Mouse (Mus musculus) embryonic fibroblast, embryonic 13.5 days (primary cell): ENCODE data around the gene Sdk1. TPM values are rescaled to one million over a fixed set of nuclear protein-coding genes. Genes with fewer than 3 reads are reported as not detected.

Source experiments
- H3K27ac ChIP-seq: 2 replicates; pipeline ENCODE4 v1.5.1; 2012; ENCODE audit warnings: low read length, control low read depth, inconsistent platforms; ENCODE audit not compliant: insufficient read depth
- H3K4me1 ChIP-seq: 2 replicates; pipeline ENCODE4 v1.6.1; 2011; ENCODE audit warnings: low read length; ENCODE audit not compliant: control insufficient read depth, insufficient read depth
- H3K4me3 ChIP-seq: 2 replicates; pipeline ENCODE4 v1.5.1; 2011; ENCODE audit warnings: mild to moderate bottlenecking, control low read depth, low read length; ENCODE audit not compliant: insufficient read depth
- CTCF ChIP-seq: IDR thresholded peaks from 2 replicates; pipeline ENCODE4 v1.5.1; 2011; ENCODE audit warnings: mild to moderate bottlenecking, control low read depth, low read length, moderate library complexity, borderline replicate concordance; ENCODE audit not compliant: insufficient read depth
- POLR2A ChIP-seq: IDR thresholded peaks from 2 replicates; pipeline ENCODE4 v1.6.1; 2011; ENCODE audit warnings: low read depth, mild to moderate bottlenecking, control low read depth, low read length, moderate library complexity
- polyA plus RNA-seq: library from polyadenylated mRNA; stranded (reverse); fragments of >200 nt; gene quantifications from 2 replicates; pipeline ENCODE4 v1.2.4, GENCODE M21; 2011; ENCODE audit warnings: low read depth; ENCODE audit not compliant: missing spikeins, insufficient read length

The Sdk1 gene
- polyA plus RNA-seq, 1 experiment: 6.7 TPM

DNA sequence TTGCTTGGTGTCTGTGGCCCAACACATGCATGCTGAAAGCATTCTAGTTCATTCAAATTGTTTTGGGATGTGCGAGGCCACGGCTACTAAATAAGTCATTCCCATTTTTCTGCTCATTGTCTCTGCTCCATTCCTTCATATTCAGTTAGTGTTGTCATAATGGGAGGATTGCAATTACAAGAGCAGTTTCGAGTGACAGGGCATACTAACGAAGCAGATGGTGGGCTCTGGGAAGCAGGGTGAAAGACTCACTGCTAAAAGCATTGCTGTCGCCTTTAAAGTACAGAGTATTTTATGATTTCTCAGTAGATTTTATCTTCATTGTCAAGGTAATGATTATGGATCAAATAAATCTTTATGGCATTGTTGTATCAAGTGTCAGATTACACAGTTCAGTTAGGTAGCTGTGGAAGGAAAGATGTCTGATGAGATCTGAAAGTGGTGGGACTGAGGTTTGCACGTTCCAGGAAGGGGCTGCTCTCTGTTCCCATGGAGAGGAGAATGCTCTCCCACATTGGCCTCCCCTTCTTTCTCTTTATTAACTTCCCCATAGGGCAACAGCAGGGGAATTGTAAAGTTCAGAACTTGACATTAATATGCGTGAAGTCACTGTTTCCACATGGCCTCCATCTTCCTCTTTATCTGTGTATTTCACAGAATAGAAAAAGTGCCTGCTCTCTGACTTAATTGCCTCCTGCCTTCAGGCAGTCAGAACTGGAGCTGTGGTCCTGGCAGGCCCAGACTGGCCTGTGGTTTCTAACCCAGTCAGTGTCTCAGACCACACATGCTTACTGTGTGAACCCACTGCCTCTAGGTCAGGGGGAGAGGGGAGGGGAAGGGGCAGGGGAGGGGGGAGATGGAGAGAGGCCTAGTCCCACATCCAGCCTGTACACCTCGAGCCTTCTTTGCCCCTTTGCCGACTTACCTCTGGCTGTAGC is 138.8 kb downstream of the Sdk1 start:
- Histone ChIP-seq H3K4me1 (no peaks in the 10 kb centered on the region), H3K4me3 (no peak overlapping the region), H3K27ac (no peak overlapping the region)
- TF ChIP-seq CTCF (no peak), POLR2A (no peak)

DNA sequence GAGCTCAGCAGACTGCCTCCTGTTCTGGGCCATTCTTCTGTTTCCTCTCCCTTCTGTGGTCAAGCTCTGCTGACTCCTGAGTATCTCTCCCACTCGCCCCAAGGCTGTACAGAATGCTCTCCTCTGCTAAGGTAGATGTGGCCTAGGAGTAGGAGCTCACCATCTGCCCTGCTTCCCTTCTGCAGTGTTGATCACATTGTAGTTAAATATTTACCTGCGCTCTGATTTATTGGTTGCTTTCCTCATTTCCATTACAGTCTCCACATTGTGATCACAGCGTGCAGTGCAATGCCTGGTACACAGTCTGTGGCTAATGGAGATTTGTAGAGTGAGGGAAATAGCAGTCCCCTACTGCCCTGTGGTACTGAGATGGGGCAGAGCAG is 139.5 kb downstream of the Sdk1 start:
- no peaks in the 10 kb centered on the region for H3K4me1 ChIP-seq
- TF ChIP-seq CTCF: no peak
- no peak overlapping the region for H3K4me3 ChIP-seq
- no peak overlapping the region for H3K27ac ChIP-seq

DNA sequence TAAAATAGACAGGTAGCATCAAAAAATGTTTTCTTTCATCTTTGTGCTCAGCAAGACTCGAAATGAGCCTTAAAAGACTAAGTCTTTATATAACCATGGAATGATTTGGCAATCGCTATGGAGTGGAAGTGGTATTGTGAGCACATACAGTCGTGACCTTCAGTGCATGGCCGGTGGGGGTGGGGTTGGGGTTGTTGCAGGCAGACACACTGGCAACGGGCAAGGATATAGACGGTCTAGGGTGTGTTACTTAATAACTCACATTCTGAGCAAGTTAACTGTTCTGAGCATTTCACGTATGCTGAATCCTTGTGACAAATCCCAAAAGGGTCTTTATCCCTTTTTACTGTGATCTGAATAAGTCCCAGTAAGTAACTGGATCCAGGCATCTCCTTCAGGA is 140.3 kb downstream of the Sdk1 start:
- TF ChIP-seq CTCF (no peak), POLR2A (no peak)
- Histone ChIP-seq H3K27ac (no peak overlapping the region), H3K4me3 (no peak overlapping the region), H3K4me1 (no peaks in the 10 kb centered on the region)

DNA sequence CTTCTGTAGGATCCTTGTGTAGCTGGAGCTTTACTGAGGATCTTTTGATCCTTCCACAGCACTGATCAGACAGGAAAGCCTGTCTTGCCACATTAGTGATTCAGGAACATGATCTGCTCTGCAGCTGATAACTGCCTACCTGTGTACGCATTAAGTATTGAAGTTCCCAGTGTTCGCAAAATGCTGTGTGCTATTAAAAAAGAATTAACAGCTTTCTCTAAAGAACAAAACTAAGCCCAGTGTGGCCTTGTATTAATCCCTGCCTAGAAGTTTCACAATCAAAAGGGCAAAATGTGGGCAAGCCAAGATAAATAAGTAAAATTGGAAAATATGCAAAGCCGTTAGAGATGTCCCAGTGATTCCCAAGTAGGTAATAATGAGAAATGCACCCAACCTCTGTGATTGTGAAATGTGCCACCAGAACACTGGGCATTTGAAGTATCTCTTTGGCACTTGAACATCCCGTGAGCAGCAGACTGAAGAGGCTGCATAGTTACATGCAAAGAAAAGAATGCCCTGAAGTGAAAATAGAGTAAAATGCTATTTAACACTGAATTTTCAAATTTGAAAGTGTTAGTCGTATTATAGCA is 141.1 kb downstream of the Sdk1 start:
- no peak overlapping the region for H3K27ac ChIP-seq
- H3K4me3 ChIP-seq: no peak overlapping the region
- no peak for TF ChIP-seq CTCF
- no peak for TF ChIP-seq POLR2A
- H3K4me1 ChIP-seq: no peaks in the 10 kb centered on the region

DNA sequence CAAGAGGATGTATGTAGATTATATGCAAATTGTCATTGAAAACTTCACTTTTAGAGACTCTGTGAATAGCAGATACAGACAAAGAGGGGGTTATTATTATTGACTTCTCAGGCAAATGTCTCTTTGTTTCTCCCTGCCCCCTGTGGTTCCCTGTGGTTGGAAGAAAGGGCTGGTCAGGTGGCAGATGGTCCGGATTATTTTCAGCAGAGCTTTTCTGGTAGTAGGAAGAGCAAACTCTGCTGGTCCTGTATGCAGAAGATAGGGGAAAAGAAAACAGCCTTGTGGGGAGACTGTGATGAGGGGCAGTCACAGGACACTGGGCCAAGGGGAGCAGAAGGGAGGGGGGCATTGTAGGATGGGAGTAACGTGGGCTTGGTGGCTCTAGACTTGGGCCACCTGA is 147.2 kb downstream of the Sdk1 start:
- Histone ChIP-seq H3K4me1 (no peaks in the 10 kb centered on the region), H3K4me3 (no peak overlapping the region), H3K27ac (no peak overlapping the region)
- TF ChIP-seq CTCF: no peak
- no peak for TF ChIP-seq POLR2A

DNA sequence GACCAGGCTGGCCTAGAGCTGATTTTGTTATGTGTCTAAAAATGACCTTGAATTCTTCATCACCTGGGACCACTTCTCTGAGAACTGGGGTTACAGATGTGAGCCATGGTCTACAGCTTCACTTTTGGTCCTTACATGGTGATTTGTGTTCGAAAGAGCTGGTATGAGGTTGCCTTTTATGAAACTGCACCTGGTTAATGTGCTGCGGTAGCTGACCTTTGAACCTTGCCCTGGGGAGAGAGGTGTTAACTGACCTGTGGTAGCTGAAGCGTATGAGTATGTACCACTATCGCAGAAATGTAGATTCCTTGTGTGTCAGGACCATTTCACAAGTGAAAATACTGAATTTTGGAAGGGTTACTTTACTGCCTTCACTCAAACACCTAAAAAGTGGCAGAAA is 149.3 kb downstream of the Sdk1 start:
- Histone ChIP-seq H3K4me3 (no peak overlapping the region), H3K27ac (no peak overlapping the region), H3K4me1 (no peaks in the 10 kb centered on the region)
- TF ChIP-seq POLR2A (no peak), CTCF (no peak)

DNA sequence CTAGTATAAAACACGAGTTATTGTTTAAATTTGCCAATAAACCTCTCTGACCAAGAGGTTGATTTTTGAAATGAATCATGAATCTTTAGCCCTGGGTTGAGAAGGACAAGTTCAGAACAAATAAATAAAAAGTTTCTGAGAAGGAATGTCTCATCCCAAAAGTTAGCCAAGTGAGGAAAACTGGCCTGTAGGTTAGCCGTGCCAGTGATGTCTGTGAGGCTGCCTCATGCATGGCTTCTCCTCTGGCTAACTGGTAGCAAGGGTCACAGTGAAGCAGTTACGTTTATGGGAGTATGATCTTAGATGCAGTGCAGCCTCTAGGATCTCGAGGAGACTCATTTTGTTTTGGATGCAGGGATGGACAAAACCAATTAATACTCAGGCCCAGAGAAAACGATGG is 149.9 kb downstream of the Sdk1 start:
- TF ChIP-seq CTCF: no peak
- no peak for TF ChIP-seq POLR2A
- H3K4me3 ChIP-seq: no peak overlapping the region
- no peaks in the 10 kb centered on the region for H3K4me1 ChIP-seq
- no peak overlapping the region for H3K27ac ChIP-seq

DNA sequence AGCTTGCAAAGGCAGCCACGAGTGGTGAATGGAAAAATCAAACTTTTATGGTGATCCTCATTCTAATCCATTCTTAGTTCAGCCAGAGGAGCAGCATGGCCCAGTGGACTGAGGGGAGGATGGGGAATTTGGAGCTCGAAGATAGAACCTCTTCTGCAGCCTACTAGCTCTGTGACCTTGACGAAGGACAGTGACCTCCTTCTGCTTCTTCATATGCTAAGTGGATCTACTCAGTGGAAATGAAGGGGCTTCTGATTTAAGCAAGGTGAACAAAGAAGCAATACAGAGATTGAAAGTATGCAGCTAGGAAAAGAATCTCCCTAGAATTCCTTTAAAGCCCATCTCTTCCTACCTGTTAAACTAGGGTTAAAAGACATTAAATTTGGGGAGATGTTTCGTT is 152.6 kb downstream of the Sdk1 start:
- H3K4me3 ChIP-seq: no peak overlapping the region
- TF ChIP-seq CTCF (no peak), POLR2A (no peak)
- H3K27ac ChIP-seq: no peak overlapping the region
- H3K4me1 ChIP-seq: no peaks in the 10 kb centered on the region

DNA sequence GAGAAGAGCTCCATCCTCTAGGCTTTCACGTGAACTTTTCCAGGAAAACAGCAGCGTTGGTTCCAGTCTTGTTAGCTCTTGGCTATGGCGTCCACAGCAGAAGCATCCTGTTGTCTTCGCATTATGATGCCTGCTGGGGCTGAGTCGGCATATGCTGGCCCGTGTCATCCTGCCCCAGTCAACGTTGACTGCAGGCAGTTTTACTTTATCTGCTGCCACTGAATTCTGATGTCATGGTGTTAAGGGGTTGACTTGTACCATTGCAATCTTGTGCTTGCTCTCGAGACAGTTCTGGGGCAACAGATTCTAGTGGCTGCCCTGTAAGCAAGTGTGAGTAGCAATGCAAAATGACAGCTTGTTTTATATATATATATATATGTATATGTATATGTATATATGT is 153.3 kb downstream of the Sdk1 start:
- no peaks in the 10 kb centered on the region for H3K4me1 ChIP-seq
- no peak overlapping the region for H3K27ac ChIP-seq
- H3K4me3 ChIP-seq: no peak overlapping the region
- TF ChIP-seq POLR2A (no peak), CTCF (no peak)

DNA sequence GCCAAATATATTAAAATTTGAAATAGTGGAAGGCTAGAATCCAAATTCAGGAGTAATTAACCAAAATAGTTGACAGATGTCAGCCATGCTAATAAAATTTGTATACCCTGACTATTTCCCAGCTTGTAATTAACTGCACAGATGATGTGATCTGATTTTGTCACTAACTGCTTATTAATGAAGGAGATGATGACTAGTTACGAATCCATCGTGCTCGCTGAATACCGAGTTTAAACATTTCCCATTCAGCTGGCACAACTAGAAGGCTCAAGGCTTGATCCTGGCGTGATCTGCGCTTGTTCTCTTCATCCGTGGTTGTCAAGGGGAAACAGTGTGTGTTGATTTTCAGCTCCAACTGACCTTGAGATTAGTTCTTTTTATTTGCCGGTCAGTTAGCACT is 162.5 kb downstream of the Sdk1 start:
- Histone ChIP-seq H3K4me1 (no peaks in the 10 kb centered on the region), H3K27ac (no peak overlapping the region), H3K4me3 (no peak overlapping the region)
- no peak for TF ChIP-seq POLR2A
- no peak for TF ChIP-seq CTCF
